Mouse (Mus musculus) liver, adult (tissue): Measurements from ENCODE around the gene Slc12a9.

Experiments
- GATA4 ChIP-seq: IDR thresholded peaks from 2 replicates; pipeline ENCODE4 v1.6.1; 2014; ENCODE audit warnings: mild to moderate bottlenecking, low read length; ENCODE audit not compliant: insufficient replicate concordance

Gene Slc12a9

DNA sequence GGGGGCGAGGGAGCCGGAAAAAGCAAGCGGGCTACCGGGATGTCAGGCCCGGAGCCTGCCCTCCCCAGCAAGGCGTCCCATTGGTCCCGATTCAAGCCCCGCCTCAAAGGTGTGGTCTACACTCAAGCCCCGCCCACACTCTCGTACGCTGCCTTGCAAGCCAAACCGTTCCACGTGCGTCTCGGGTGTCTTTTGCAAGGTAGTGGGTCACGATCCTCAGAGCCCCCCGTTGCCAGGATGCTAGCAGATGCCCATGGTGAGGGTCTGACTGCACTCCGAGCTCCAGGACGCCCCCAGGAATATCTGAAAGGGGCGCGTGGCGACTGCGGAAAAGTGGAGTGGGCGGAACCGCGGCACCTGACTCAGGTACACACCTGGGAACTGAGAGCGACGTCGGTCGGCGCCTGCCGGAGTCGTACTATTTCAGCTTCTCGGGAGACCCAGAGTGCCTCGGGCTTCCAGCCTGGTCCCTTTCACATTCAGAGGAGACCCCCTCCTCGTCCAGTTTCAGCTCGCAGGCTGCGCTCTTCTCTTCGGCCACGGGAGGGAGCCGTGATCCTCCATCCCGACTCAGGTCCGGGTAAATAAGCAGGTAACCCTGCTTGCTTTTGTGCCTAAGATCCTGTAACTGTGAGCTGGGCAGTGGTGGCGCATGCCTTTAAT lies at the start of gene Slc12a9:
Gene Slc12a9, minus strand, starts transcription at position 86 of the 663 bp plus-strand sequence.
- TF ChIP-seq GATA4: no peak

DNA sequence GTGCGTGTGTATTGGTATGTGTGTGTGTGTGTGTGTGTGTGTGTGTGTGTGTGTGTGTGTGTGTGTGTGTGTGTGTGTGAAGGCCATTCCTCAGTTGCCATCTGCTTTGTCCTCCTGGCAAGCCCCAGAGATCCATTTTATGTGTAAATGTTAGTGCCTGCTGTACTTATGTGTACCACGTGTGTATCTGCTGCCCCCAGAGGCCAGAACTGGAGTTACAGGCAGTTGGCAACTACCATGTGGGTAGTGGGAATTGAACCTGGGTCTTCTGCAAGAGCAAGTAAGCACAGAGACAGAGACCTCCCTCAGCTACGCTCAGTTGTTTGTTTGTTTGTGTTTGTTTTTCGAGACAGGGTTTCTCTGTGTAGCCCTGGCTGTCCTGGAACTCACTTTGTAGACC lies 47.8 kb upstream of the Slc12a9 start:
- no peak for TF ChIP-seq GATA4

DNA sequence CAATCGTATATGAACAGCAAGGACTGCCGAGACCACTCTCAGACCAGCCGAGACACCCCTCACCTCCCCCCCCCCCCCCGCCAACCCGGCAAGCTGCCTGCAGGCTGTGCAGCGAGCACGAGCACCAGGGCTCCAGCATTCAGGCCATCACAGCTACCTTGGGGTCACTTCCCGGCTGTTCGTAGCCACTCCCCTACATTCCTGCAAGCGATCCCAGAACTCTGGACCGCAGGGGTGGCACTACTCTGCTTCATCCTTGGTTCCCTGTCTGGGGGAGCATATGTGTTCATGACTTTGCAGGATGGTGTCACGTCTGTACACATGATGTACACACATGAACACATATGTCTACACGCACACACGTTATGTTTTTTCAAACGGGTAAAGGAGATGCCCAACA lies 44.2 kb upstream of the Slc12a9 start:
- no peak for TF ChIP-seq GATA4

DNA sequence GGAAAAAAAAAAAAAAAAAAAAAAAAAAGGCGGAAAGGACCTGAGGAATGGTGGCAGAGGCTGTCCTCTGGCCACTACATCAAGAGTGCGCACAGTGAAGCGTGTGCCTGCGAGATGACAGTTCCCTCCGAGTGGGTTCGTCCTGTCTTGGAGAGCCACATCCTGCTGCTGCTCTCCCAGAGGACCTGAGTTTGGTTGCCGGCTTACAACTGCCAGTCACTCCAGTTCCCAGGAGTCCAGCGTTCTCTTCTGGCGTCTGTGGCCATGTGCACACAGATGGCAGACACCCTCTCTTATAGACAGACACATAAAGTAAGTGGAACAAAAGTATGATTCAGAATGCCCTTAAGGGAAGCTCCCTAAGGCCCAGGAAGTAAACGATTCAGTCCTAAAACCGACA lies 43.8 kb upstream of the Slc12a9 start:
- TF ChIP-seq GATA4: no peak

DNA sequence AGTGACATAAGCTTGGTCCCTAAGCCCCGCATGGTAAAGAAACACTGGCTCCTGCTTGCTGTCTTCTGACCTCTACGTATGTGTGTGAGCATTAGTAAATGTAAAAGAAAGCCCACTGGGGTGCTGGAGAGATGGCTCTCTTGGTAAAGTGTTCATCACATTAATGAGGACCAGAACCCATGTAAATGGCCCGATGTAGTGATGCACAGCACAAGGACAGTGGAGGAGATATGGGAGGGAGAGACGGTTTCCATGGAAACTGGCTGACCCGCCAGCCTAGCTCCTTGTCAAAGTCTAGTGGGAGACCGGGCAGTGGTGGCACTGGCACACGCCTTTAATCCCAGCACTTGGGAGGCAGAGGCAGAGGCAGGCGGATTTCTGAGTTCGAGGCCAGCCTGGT lies 43.3 kb upstream of the Slc12a9 start:
- TF ChIP-seq GATA4: no peak

DNA sequence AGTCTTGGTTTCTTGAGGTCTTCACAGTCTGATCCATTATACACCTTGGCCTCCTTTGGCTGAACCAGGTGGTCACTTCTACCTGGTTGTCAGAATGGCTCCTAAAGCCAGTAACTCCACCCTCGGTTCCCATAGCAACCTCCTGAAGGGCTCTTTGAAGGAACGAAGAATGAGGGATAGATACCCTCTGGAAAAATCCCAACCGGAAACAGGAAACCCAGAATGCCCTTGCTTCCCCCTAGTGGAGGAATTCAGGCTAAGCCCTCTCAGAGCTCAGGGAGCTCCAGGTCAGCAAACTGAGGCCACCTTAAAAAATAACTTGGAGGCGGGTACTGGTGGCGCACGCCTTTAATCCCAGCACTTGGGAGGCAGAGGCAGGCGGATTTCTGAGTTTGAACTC lies 42.8 kb upstream of the Slc12a9 start:
- no peak for TF ChIP-seq GATA4

DNA sequence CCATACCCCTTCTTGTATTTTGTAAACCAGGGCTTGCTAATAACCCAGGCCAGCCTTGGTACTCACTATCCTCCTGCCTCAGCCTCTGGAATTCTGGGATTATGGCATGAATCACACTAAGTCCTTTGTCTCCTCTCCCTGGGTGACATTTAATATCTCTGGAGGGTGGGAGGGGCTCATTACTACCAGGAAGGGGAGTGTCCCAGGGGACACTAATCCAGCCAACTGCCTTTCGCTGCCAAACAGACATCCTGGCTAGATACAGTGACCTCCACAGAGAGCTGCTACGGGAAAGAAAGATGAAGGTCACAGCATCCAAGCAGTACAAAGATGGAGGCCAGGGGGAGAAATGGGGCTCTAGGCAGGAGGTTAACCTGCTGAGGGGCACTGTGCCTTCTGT lies 42.2 kb upstream of the Slc12a9 start:
- peak; percentile 77; the same call in 1 of the 2 replicates for TF ChIP-seq GATA4

DNA sequence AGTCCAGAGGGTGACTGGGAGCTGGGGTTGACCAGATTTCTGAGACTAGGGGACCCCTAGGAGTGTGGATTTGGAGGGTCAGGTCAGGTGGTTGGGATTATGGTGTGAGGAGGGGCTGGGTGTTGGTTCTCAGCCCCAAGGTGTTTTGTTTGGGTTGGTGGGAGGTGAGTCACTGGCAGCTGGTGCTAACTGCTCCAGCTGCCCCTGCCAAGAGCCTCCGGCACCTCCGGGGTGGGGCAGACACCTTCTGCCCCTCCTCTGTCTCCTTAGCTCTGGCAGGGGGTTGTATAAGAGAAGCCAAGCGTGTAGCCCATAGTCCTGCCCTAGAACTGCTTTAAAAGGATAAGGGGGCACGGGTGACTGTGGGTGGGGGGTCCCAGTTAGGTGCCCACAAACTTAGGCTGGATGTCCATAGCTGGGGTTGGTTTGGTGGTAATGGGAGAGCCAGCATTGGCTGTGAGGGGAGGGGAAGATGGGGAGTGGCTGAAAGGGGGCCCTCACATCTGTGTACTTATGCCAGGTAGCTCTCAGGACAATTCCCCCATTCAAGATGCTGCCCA lies 41.2 kb upstream of the Slc12a9 start:
- TF ChIP-seq GATA4: no peak

DNA sequence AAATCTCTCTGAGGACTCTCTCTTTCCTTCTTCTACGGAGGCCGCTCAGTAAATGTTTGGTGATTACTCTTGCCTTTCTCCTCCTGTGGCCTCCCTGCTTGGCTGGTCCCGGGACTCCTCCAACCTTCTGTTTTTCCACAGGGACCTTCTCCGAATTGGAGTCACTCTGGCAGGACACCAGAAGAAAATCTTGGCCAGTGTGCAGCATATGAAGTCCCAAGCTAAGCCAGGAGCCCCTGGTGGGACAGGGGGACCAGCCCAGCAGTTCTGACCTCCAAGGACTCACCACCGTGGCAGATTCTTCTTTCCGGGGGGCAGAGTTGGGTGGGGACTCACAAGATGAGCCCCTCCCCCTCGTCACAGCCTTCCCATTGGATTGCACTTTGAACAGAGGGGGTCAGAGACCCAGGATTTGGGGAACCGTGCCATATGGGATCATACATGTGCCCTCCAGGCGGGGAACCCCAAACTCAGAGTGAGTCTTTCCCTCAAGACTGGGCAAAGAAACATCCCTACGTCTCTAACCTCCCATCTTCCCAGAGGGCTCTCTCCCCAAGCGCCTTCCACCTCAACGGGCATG lies 40.1 kb upstream of the Slc12a9 start:
- TF ChIP-seq GATA4: no peak

DNA sequence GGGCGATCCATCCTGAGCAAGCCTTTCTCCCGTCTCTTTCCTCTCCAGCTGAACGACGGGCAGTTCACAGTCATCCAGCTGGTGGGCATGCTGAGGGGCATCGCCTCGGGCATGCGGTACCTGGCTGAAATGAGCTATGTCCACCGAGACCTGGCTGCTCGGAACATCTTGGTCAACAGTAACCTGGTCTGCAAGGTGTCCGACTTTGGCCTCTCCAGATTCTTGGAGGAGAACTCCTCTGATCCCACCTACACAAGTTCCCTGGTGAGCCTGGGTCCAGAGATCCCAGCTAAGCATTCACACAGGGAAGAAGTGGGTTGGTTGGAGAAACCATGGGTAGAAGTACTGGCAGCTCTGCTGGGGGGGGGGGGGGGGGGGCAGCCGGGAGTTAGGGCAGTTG lies 36.3 kb upstream of the Slc12a9 start:
- no peak for TF ChIP-seq GATA4

DNA sequence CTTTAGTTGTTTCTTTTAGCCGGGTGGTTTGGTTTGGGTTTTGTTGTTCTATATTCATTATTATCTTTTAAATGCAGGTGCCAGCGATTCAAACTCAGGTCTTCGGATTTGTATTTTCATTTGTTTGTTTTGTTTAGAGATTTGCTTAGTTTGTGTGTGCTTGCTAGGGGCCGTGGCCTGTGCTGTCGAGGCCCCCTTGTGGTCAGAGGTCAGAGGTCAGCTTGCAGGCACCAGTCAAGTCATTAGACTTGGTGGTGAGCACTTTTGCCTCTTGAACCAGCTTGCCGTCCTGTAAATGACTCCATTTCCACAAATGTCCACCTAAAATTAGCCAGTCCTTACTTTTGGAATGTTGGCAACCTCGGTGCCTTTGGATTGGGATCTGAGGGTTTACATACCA lies 25.0 kb upstream of the Slc12a9 start:
- TF ChIP-seq GATA4: no peak

DNA sequence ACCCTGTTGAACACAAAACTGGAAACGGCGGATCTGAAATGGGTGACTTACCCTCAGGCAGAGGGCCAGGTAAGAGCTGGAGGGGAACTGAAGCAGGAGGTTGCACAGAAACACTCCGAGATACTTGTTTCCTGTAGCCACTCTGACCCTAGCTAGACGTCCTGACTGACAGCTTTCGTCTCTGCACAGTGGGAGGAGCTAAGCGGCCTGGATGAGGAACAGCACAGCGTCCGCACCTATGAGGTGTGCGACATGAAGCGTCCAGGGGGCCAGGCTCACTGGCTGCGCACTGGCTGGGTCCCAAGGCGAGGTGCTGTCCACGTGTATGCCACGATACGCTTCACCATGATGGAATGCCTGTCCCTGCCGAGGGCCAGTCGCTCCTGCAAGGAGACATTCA lies 20.7 kb upstream of the Slc12a9 start:
- TF ChIP-seq GATA4: no peak

DNA sequence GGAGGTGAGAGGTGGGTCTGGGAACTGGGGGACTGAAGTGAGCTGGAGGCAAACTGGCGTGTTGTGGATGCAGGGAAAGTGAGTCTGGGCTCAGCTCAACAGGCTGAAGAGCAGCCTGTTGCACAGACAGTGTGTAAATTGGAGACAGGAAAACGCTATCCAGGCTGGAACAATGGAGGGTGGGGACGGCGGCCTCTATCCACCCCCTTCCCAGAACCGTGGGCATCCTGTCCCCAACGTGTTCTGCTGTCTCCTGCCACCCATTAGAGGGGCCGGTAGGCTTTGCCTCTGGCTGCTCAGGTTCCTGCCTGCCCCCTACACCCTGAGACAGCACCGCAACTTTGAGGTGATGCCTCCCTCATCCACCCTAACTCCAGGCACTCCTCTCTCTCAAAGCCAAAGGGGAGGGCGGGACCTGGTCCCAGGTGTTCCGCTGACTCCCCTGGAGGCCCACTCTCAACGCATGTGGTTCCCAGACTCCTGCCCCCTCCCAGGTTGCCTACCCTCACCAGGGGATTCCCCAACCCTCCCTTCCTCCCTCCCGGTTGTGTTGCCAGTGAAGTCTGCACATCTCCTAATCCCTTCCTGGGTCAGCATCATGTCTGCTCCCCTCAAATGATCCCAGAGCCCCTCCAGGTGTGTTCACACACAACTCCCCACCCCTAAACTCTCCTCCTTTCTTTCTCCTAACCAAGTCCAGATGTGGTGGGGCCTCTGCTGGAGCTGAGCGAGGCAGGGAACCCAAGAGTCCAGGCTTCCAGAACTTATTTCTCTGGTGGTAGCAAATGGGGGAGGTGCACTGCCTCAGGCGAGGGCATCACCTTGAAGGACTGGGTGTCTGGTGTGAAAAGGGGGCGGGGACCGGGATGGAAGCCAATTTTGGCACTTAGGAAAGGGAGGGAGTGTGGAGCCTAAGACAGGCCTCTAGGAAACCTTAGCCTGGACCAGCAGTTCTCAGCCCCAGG lies 18.9 kb upstream of the Slc12a9 start:
- TF ChIP-seq GATA4: peak; percentile 45; the same call in 1 of the 2 replicates

DNA sequence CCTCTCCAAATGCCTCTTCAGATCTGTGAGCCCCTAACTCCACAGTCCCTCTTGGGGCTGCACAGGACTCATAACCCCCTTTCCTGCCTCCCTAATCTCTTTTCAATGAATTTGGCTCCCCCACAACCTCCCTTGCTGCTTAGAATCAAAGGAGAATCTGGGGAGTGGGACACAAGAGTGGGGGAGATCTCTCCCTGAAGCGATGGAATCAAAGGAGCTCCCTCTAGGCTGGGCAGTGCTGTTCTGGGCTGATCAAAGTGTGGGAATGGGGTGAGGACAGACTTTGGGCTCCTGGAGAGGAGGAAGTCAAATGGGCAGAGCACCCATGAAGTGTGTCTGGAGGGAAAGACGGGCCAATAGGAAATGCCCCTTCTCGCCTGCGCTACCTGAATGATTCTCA lies 18.0 kb upstream of the Slc12a9 start:
- no peak for TF ChIP-seq GATA4

DNA sequence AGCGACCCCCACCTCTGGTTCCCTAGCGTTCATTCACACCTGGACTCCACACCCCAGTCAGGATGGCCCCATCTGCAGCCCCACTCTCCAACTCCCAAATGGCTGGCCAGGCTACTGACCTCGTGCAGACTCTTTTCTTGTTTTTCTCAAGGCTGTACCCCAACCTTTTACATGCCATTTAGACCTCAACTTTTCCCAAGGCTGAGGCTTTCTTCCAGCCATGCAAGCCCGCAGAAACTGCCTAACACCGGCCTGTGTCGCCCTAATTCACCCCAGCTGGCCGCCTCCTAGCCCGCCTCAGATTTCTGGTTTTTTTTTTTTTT lies 17.6 kb upstream of the Slc12a9 start:
- no peak for TF ChIP-seq GATA4
